In the genomic region with DNA sequence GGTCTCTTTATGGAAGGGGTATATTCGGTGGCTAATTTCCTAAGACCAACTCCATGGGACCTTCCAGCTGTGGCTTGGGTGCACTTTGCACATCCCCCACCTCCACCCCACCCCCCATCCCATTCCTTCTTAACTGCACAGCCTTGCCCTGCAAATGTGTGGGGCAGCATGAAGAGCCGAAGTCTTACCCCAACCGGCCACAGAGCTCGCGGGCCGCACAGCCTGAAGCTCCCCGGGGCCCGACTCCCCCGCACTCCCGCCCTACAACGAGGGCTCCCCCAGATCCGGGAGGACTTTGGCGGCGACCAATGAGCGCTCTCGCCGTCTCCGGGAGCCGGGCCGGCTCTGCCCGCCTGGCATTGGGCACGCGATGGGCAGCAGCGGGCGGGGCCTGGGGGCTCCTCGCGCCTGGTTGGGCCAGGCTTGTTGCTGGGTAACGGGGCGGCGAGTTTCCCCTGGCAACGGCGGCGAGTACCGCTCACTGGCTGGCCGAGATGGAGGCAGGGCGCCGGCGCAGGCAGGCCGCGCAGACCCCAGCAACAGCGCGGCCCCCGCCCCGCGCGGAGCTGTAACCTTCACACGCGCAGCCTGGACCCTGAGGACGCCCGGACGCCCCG, we compare ENCODE assay signal across 8 mouse cellular contexts. TPM values are rescaled to one million over a fixed set of nuclear protein-coding genes. Genes with fewer than 3 reads are reported as not detected.
DNase-seq lines count a peak whose midpoint lies in the region; ATAC-seq lines count a peak whose summit lies in the region.

No protein-coding gene starts in this region.

- peaks cover 31% of the 10 kb centered on the region for H3K4me1 ChIP-seq in hindbrain, embryonic 12.5 days

- peak overlapping the region; percentile 78 for H3K4me2 ChIP-seq in hindbrain, embryonic 12.5 days (replicated peaks)

- H3K9ac ChIP-seq in hindbrain, embryonic 12.5 days: peak overlapping the region; percentile 58

- ATAC-seq in hindbrain, embryonic 12.5 days (ENCODE audit: low FRiP score): peak; percentile 90

- no peaks in the 10 kb centered on the region for H3K27me3 ChIP-seq in hindbrain, embryonic 12.5 days

- DNase-seq in Muller cell, postnatal 12 days (ENCODE audit: inconsistent ontology term): peak; percentile 98
- peak; percentile 98 to 99 for DNase-seq in cerebellum, postnatal 10 days
- peak; percentile 90 to 93 for DNase-seq in frontal cortex, postnatal 14 days (ENCODE audit: low spot score in 2 of 2)
- peak; percentile 97 for DNase-seq in layer of hippocampus, postnatal 36 days
- peak; percentile 88 for DNase-seq in lung, postnatal 14 days
- DNase-seq in retina, adult 2 months (ENCODE audit: low read depth, low spot score): peak; percentile 79
- DNase-seq in thymus, postnatal 25 days: peak; percentile 66

- no peaks in the 10 kb centered on the region for H3K36me3 ChIP-seq in hindbrain, embryonic 12.5 days

- H3K9me3 ChIP-seq in hindbrain, embryonic 12.5 days (replicated peaks): no peaks in the 10 kb centered on the region

- peak overlapping the region; percentile 66 for H3K27ac ChIP-seq in hindbrain, embryonic 12.5 days

- H3K4me3 ChIP-seq in hindbrain, embryonic 12.5 days: peak overlapping the region; percentile 47

- under 1% methylated on average over 52 of the region's 52 CpGs for WGBS in hindbrain, embryonic 12.5 days

RNA-seq across cellular contexts. Expression of a gene that starts 8.7 kb away (rescaled TPM):
- 20.0 and 21.1 TPM in 2 replicates for polyA plus RNA-seq in hindbrain, embryonic 12.5 days (2016; fragmentation: Nextera tagmentation; extraction: Ambion mirVana)
- total RNA-seq in layer of hippocampus, postnatal 36 days (2021): 10 to 100 TPM; 11.3 to 13.0 TPM

RNA-seq across cellular contexts. Expression of a gene that starts 12.9 kb away (rescaled TPM):
- polyA plus RNA-seq in hindbrain, embryonic 12.5 days (2016; fragmentation: Nextera tagmentation; extraction: Ambion mirVana): 43.4 and 46.7 TPM in 2 replicates
- 10 to 100 TPM; 69.0 to 77.7 TPM for total RNA-seq in layer of hippocampus, postnatal 36 days (2021)

RNA-seq across cellular contexts. Expression of a gene that starts 26.1 kb away (rescaled TPM):
- polyA plus RNA-seq in hindbrain, embryonic 12.5 days (2016; fragmentation: Nextera tagmentation; extraction: Ambion mirVana): 23.3 and 25.4 TPM in 2 replicates
- total RNA-seq in layer of hippocampus, postnatal 36 days (2021): 10 to 100 TPM; 31.2 to 33.0 TPM

RNA-seq across cellular contexts. Expression of a gene that starts 40.2 kb away (rescaled TPM):
- 0.79 and 2.0 TPM in 2 replicates for polyA plus RNA-seq in hindbrain, embryonic 12.5 days (2016; fragmentation: Nextera tagmentation; extraction: Ambion mirVana)
- total RNA-seq in layer of hippocampus, postnatal 36 days (2021): 1 to 10 TPM in 1 of 2 experiments, under 1 TPM in 1; 0.62 to 1.9 TPM

RNA-seq across cellular contexts. Expression of a gene that starts 55.6 kb away (rescaled TPM):
- polyA plus RNA-seq in hindbrain, embryonic 12.5 days (2016; fragmentation: Nextera tagmentation; extraction: Ambion mirVana): not detected in 2 replicates
- under 1 TPM; 0.35 to 0.60 TPM for total RNA-seq in layer of hippocampus, postnatal 36 days (2021)

Comparison
In these comparisons a context has a peak if more than half of its experiments do, and no peak if none do; other contexts are left out.
1. Peak in every context shown above with its lines: DNase-seq, ATAC-seq, H3K4me3 ChIP-seq and H3K27ac ChIP-seq.